Mouse (Mus musculus) left cerebral cortex, postnatal 14 days (tissue): ENCODE data around the gene Rora. TPM values are rescaled to one million over a fixed set of nuclear protein-coding genes. Genes with fewer than 3 reads are reported as not detected.
A peak's percentile ranks its signal among the peaks of the same experiment; 100 is the strongest.

Source experiments
- DNase-seq, 2 experiments: peaks; one replicate each; pipeline ENCODE4 v3.0.0; 2021 to 2022; ENCODE audit warnings: low spot score in 2 of 2, mixed read lengths in 1 of 2
- intact Hi-C: fragments of 180-260 bp; cut with DNase I; formaldehyde crosslinking; loops from one replicate; pipeline ENCODE4 v1.15.1; 2025
- total RNA-seq, 2 experiments: library from RNA; stranded (reverse); gene quantifications; 2 replicates each; pipeline ENCODE4 v1.2.3; 2021

Gene Rora
- total RNA-seq, 2 experiments from 2014 or later = 50.0 to 66.1 TPM

- no peak for DNase-seq
- intact Hi-C loops = no loop called here
Measured at GRCm38 (mm10) chr9:69194638-69195605, 541.3 kb downstream of the Rora start.

GRCm38 (mm10) chr9:69213796-69214195, 560.2 kb downstream of the Rora start:
- DNase-seq = peak; percentile 61 to 67
- intact Hi-C loops = no loop called here

- intact Hi-C loops = no loop called here
- DNase-seq = no peak
Measured at GRCm38 (mm10) chr9:69224841-69225240, 571.3 kb downstream of the Rora start.

- intact Hi-C loops = no loop called here
- no peak for DNase-seq
Measured at GRCm38 (mm10) chr9:69226424-69226823, 572.8 kb downstream of the Rora start.

GRCm38 (mm10) chr9:69227806-69228205, 574.2 kb downstream of the Rora start:
- no peak for DNase-seq
- intact Hi-C loops = no loop called here

GRCm38 (mm10) chr9:69229935-69230334, 576.3 kb downstream of the Rora start:
- intact Hi-C loops = no loop called here

GRCm38 (mm10) chr9:69234526-69234925, 580.9 kb downstream of the Rora start:
- DNase-seq = peak in 1 of 2 experiments; percentile 13
- intact Hi-C loops = no loop called here

More at GRCm38 (mm10) chr9:69229935-69230334, 576.3 kb downstream of the Rora start:
- no peak for DNase-seq

- intact Hi-C loops = no loop called here
- no peak for DNase-seq
Measured at GRCm38 (mm10) chr9:69237316-69237715, 583.7 kb downstream of the Rora start.

GRCm38 (mm10) chr9:69242538-69242937, 589.0 kb downstream of the Rora start:
- intact Hi-C loops = no loop called here
- no peak for DNase-seq

GRCm38 (mm10) chr9:69243626-69244025, 590.0 kb downstream of the Rora start:
- intact Hi-C loops = no loop called here

GRCm38 (mm10) chr9:69246225-69246624, 592.6 kb downstream of the Rora start:
- DNase-seq = no peak

More at GRCm38 (mm10) chr9:69243626-69244025, 590.0 kb downstream of the Rora start:
- DNase-seq = no peak

GRCm38 (mm10) chr9:69249586-69249985, 596.0 kb downstream of the Rora start:
- intact Hi-C loops = no loop called here
- DNase-seq = no peak

More at GRCm38 (mm10) chr9:69246225-69246624, 592.6 kb downstream of the Rora start:
- intact Hi-C loops = no loop called here

- intact Hi-C loops = no loop called here
- no peak for DNase-seq
Measured at GRCm38 (mm10) chr9:69250326-69250725, 596.7 kb downstream of the Rora start.

GRCm38 (mm10) chr9:69258506-69258905, 604.9 kb downstream of the Rora start:
- intact Hi-C loops = no loop called here
- DNase-seq = no peak

GRCm38 (mm10) chr9:69259382-69259781, 605.8 kb downstream of the Rora start:
- DNase-seq = peak; percentile 24 to 36
- intact Hi-C loops = no loop called here

- intact Hi-C loops = no loop called here
Measured at GRCm38 (mm10) chr9:69265151-69265550, 611.6 kb downstream of the Rora start.

GRCm38 (mm10) chr9:69270374-69270773, 616.8 kb downstream of the Rora start:
- DNase-seq = no peak
- intact Hi-C loops = no loop called here

More at GRCm38 (mm10) chr9:69265151-69265550, 611.6 kb downstream of the Rora start:
- DNase-seq = no peak

GRCm38 (mm10) chr9:69270931-69271330, 617.3 kb downstream of the Rora start:
- DNase-seq = no peak
- intact Hi-C loops = no loop called here

GRCm38 (mm10) chr9:69272884-69273283, 619.3 kb downstream of the Rora start:
- intact Hi-C loops = no loop called here
- DNase-seq = peak in 1 of 2 experiments; percentile 30

- DNase-seq = no peak
Measured at GRCm38 (mm10) chr9:69274766-69275485, 621.3 kb downstream of the Rora start.

More at GRCm38 (mm10) chr9:69274766-69275485, 621.3 kb downstream of the Rora start:
- intact Hi-C loops = no loop called here
